Mouse (Mus musculus) forebrain, embryonic 11.5 days (tissue): ENCODE results near the gene Dglucy. TPM values are rescaled to one million over a fixed set of nuclear protein-coding genes. Genes with fewer than 3 reads are reported as not detected.

Source experiments
- ATAC-seq: fragments of 200-750 bp; cut with Nextera tagmentation; replicated peaks from 2 replicates; pipeline ENCODE4 v1.8.0; 2017; ENCODE audit warnings: moderate TSS enrichment; ENCODE audit not compliant: low FRiP score
- DNase-seq: peaks from one replicate; pipeline ENCODE4 v3.0.0-alpha.2; 2017; ENCODE audit warnings: low spot score
- H3K27ac ChIP-seq: fragments of 300-500 bp; sonication (generic); 2 replicates; pipeline ENCODE4 v1.5.1; 2014; ENCODE audit warnings: low read depth, low read length
- H3K27me3 ChIP-seq: fragments of 300-500 bp; sonication (generic); 2 replicates; pipeline ENCODE4 v1.6.1; 2014; ENCODE audit warnings: mild to moderate bottlenecking, low read length, mixed read lengths; ENCODE audit not compliant: control insufficient read depth, insufficient read depth
- H3K36me3 ChIP-seq: fragments of 300-500 bp; sonication (generic); 2 replicates; pipeline ENCODE4 v1.6.1; 2014; ENCODE audit warnings: mild to moderate bottlenecking, low read length, moderate library complexity, mixed read lengths; ENCODE audit not compliant: control insufficient read depth, insufficient read depth
- H3K4me1 ChIP-seq: fragments of 300-500 bp; sonication (generic); replicated peaks from 2 replicates; pipeline ENCODE4 v1.6.1; 2014; ENCODE audit warnings: low read length, mixed read lengths; ENCODE audit not compliant: control insufficient read depth, insufficient read depth
- H3K4me2 ChIP-seq: fragments of 300-500 bp; sonication (generic); 2 replicates; pipeline ENCODE4 v1.6.1; 2014; ENCODE audit warnings: low read depth, mild to moderate bottlenecking, low read length, moderate library complexity, mixed read lengths; ENCODE audit not compliant: severe bottlenecking
- H3K4me3 ChIP-seq: fragments of 300-500 bp; sonication (generic); 2 replicates; pipeline ENCODE4 v1.5.1; 2014; ENCODE audit warnings: low read depth, low read length
- H3K9ac ChIP-seq: fragments of 300-500 bp; sonication (generic); 2 replicates; pipeline ENCODE4 v1.6.1; 2014; ENCODE audit warnings: low read length
- H3K9me3 ChIP-seq: fragments of 300-500 bp; sonication (generic); 2 replicates; pipeline ENCODE4 v1.6.1; 2016; ENCODE audit warnings: low read length, mixed read lengths; ENCODE audit not compliant: control insufficient read depth
- WGBS: fragments of 180-500 bp; shearing (Covaris S2); extraction: QIAGEN DNeasy Blood & Tissue Kit; methylation state at CpG from one replicate; pipeline ENCODE4 v1.1.7; 2014; 5-methylcytosine and 5-hydroxymethylcytosine counted together
- polyA plus RNA-seq: library from polyadenylated mRNA; unstranded; fragments of >200 nt; fragmentation: Nextera tagmentation; extraction: Ambion mirVana; gene quantifications from 2 replicates; pipeline ENCODE4 v1.2.1, GENCODE M21; 2014

The Dglucy gene
- polyA plus RNA-seq, 1 experiment from 2014 or later = 0.87 TPM

- ATAC-seq (peak; percentile 68), DNase-seq (peak; percentile 85)
- Histone ChIP-seq H3K4me2 (no peak overlapping the region), H3K9ac (no peak overlapping the region), H3K9me3 (no peaks in the 10 kb centered on the region), H3K27me3 (no peaks in the 10 kb centered on the region), H3K27ac (no peak overlapping the region), H3K4me1 (no peaks in the 10 kb centered on the region), H3K36me3 (no peaks in the 10 kb centered on the region), H3K4me3 (no peak overlapping the region)
- WGBS = 32% methylated on average over 3 of the region's 3 CpGs
Observed at GRCm38 (mm10) chr12:100841211-100841792, 62.4 kb downstream of the Dglucy start.

GRCm38 (mm10) chr12:100843171-100843570, 64.3 kb downstream of the Dglucy start:
- Histone ChIP-seq H3K27ac (no peak overlapping the region), H3K9me3 (no peaks in the 10 kb centered on the region), H3K4me2 (no peak overlapping the region), H3K9ac (no peak overlapping the region), H3K36me3 (no peaks in the 10 kb centered on the region), H3K4me1 (no peaks in the 10 kb centered on the region), H3K27me3 (no peaks in the 10 kb centered on the region), H3K4me3 (no peak overlapping the region)
- no peak for ATAC-seq
- no peak for DNase-seq
- 86% methylated on average over 4 of the region's 4 CpGs for WGBS

GRCm38 (mm10) chr12:100844546-100844945, 65.7 kb downstream of the Dglucy start:
- WGBS = 83% methylated on average over 7 of the region's 7 CpGs
- Histone ChIP-seq H3K27ac (no peak overlapping the region), H3K4me1 (no peaks in the 10 kb centered on the region), H3K9me3 (no peaks in the 10 kb centered on the region), H3K36me3 (no peaks in the 10 kb centered on the region), H3K4me3 (no peak overlapping the region), H3K4me2 (no peak overlapping the region), H3K27me3 (no peaks in the 10 kb centered on the region), H3K9ac (no peak overlapping the region)
- ATAC-seq (no peak), DNase-seq (peak; percentile 44)

- Histone ChIP-seq H3K4me2 (no peak overlapping the region), H3K4me3 (no peak overlapping the region), H3K27me3 (no peaks in the 10 kb centered on the region), H3K27ac (no peak overlapping the region), H3K9ac (no peak overlapping the region), H3K4me1 (no peaks in the 10 kb centered on the region), H3K9me3 (no peaks in the 10 kb centered on the region), H3K36me3 (no peaks in the 10 kb centered on the region)
- no peak for DNase-seq
- ATAC-seq = no peak
- 31% methylated on average over 2 of the region's 2 CpGs for WGBS
Observed at GRCm38 (mm10) chr12:100845829-100846228, 67.0 kb downstream of the Dglucy start.

- Histone ChIP-seq H3K27ac (no peak overlapping the region), H3K9ac (no peak overlapping the region), H3K9me3 (no peaks in the 10 kb centered on the region), H3K27me3 (no peaks in the 10 kb centered on the region), H3K4me1 (no peaks in the 10 kb centered on the region), H3K4me2 (no peak overlapping the region), H3K36me3 (no peaks in the 10 kb centered on the region), H3K4me3 (no peak overlapping the region)
- whole genome bisulfite sequencing = 27% methylated on average over 1 of the region's 1 CpGs
- DNase-seq (peak; percentile 34), ATAC-seq (no peak)
Observed at GRCm38 (mm10) chr12:100846566-100846965, 67.7 kb downstream of the Dglucy start.

- no peak for ATAC-seq
- Histone ChIP-seq H3K9ac (no peak overlapping the region), H3K4me2 (no peak overlapping the region), H3K4me3 (no peak overlapping the region), H3K27ac (no peak overlapping the region), H3K27me3 (no peaks in the 10 kb centered on the region), H3K9me3 (no peaks in the 10 kb centered on the region), H3K36me3 (no peaks in the 10 kb centered on the region), H3K4me1 (no peaks in the 10 kb centered on the region)
- WGBS = 89% methylated on average over 11 of the region's 11 CpGs
- no peak for DNase-seq
Observed at GRCm38 (mm10) chr12:100847437-100848080, 68.7 kb downstream of the Dglucy start.

GRCm38 (mm10) chr12:100849421-100850138, 70.7 kb downstream of the Dglucy start:
- Histone ChIP-seq H3K4me2 (no peak overlapping the region), H3K9ac (no peak overlapping the region), H3K36me3 (no peaks in the 10 kb centered on the region), H3K4me3 (no peak overlapping the region), H3K27ac (no peak overlapping the region), H3K27me3 (no peaks in the 10 kb centered on the region), H3K4me1 (no peaks in the 10 kb centered on the region), H3K9me3 (no peaks in the 10 kb centered on the region)
- DNase-seq (no peak), ATAC-seq (peak; percentile 87)
- WGBS = 80% methylated on average over 7 of the region's 7 CpGs

- Histone ChIP-seq H3K9ac (no peak overlapping the region), H3K4me1 (no peaks in the 10 kb centered on the region), H3K36me3 (no peaks in the 10 kb centered on the region), H3K4me3 (no peak overlapping the region), H3K4me2 (no peak overlapping the region), H3K27me3 (no peaks in the 10 kb centered on the region), H3K27ac (no peak overlapping the region), H3K9me3 (no peaks in the 10 kb centered on the region)
- 86% methylated on average over 3 of the region's 3 CpGs for WGBS
- no peak for ATAC-seq
- DNase-seq = no peak
Observed at GRCm38 (mm10) chr12:100852370-100852769, 73.5 kb downstream of the Dglucy start.
